Mouse (Mus musculus) frontal cortex, adult (tissue): ENCODE measurements at regions not wholly inside any gene's neighbourhood (a gene's known extent, or its start where the extent isn't known, plus 50 kb on each side); places are given as distances from the start of the nearest gene placed in this dataset.

Experiments
- ATAC-seq: cut with Nextera tagmentation; 2 replicates; pipeline ENCODE4 v1.9.2; 2017; ENCODE audit warnings: mild to moderate bottlenecking, moderate library complexity, mixed read lengths; ENCODE audit not compliant: low TSS enrichment

GRCm38 (mm10) chr4:7143676-7144075 is 1095.2 kb downstream of the Car8 start:
- ATAC-seq: no peak

- no peak for ATAC-seq
Measured at GRCm38 (mm10) chr4:7142781-7143180, 1096.1 kb downstream of the Car8 start.

- no peak for ATAC-seq
Measured at GRCm38 (mm10) chr4:7112159-7112558, 1126.7 kb downstream of the Car8 start.

GRCm38 (mm10) chr4:7092957-7093356 is 1145.9 kb downstream of the Car8 start:
- no peak for ATAC-seq

DNA sequence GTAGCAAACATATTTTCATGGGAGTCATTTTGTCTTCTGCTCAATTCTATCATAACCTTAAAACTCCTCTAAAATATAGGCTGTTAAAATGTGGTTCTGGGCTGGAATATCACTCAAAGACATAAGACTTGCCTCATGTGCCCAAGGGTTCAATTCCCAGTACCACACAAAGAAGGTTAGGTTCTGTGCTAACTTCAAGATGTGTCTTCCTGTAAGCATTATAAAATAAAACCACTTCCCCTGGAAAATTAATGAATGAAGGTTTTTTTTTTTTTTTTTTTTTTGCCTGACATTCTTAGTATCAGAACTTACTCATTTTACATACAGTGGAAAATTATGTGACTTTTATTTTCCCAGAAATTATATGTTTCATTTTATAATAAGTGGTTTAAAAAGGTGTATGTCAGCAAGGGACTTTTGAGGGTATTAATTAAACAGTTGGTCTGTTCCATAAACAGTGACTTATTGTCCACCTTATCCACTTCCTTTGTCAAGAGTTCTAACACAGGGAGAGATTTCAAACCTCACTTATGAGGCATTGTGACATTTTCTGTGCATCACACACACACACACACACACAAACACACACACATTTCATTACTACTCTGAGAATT is 1147.5 kb downstream of the Car8 start:
- no peak for ATAC-seq
